Mouse (Mus musculus) small intestine, adult 2 months (tissue): ENCODE measurements around the gene Limch1.

Experiments
- CTCF ChIP-seq: fragments of 200-500 bp; IDR thresholded peaks from 2 replicates; pipeline ENCODE4 v1.5.1; 2012; ENCODE audit warnings: low read depth, mild to moderate bottlenecking, control low read depth, inconsistent platforms, low read length, moderate library complexity, mixed read lengths; ENCODE audit not compliant: insufficient replicate concordance, insufficient read length; ENCODE audit errors: extremely low read depth
- POLR2A ChIP-seq: fragments of 200-500 bp; IDR thresholded peaks from 2 replicates; pipeline ENCODE4 v1.6.1; 2012; ENCODE audit warnings: low read depth, mild to moderate bottlenecking, control low read depth, inconsistent platforms, low read length, moderate library complexity

- TF ChIP-seq CTCF (no peak), POLR2A (no peak)
Measured at GRCm38 (mm10) chr5:66762006-66762405, 16.4 kb downstream of the Limch1 start.
